Mouse (Mus musculus) megakaryocyte, embryonic 14.5 days (primary cell): ENCODE measurements at regions not wholly inside any gene's neighbourhood (a gene's known extent, or its start where the extent isn't known, plus 50 kb on each side); places are given as distances from the start of the nearest gene placed in this dataset.

Source experiments
- FLI1 ChIP-seq: IDR thresholded peaks from 2 replicates; pipeline ENCODE4 v1.6.1; 2012; ENCODE audit warnings: low read length, inconsistent platforms, mixed read lengths
- GATA1 ChIP-seq: IDR thresholded peaks from 3 replicates; pipeline ENCODE4 v1.6.1; 2012; ENCODE audit warnings: mixed read lengths, low read length, inconsistent platforms, borderline replicate concordance

GRCm38 (mm10) chr1:71821099-71821498 lies 168.1 kb upstream of the Fn1 start:
- TF ChIP-seq GATA1 (no peak), FLI1 (no peak)
